Mouse (Mus musculus): ENCODE data around the gene Neurl2.
"Not testable (repeated sequence)": the region's sequence is repeated elsewhere in the genome, so short reads cannot be mapped to it uniquely, and the experiment has no call there.

Neurl2 gene

GRCm38 (mm10) chr2:164833314-164833959 lies at the start of gene Neurl2:
TSS of gene Neurl2 (minus strand) at chr2:164833456.
- peak; percentile 89 to 95 for DNase-seq (ENCODE audit: low spot score in 2 of 2)

GRCm38 (mm10) chr2:164882619-164883018 lies 49.4 kb upstream of the Neurl2 start:
- no peak for DNase-seq (ENCODE audit: low spot score in 2 of 2)

DNA sequence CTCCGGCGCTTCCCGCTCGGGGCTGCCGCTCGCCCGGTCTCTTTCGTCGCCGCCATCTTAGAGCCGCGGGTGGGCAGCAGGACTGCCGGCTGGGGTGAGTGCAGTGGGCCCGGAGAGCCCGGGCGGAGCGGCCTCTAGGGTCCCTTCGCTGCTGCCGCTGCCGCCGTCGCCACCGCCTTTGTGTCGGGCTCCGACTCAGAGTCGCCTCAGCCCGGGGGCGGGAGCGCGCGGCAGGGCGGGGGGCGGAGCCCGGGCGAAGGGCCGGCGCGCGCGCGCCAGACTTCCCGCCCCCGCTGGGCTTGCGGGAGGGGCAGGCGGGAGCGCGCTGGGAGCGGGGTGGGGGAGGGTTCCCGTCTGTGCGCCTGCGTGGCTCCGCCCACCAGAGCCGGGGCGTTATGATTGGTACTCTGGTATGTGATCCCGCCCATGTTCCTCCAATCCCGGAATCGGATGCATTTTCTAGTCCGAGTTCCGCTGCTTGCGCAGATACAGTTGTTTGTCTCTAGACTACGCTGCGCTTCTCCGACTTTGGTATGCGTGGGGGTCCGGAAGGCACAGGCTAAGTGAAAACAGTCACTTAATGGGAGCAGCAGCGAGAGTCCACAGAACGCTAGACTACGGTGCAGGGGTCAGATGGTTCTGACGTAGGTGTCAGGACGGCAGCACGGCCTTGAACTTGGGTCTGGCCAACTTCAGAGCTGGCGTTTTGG lies 46.5 kb upstream of the Neurl2 start:
- peak; percentile 92 to 95 for DNase-seq (ENCODE audit: low spot score in 2 of 2)

DNA sequence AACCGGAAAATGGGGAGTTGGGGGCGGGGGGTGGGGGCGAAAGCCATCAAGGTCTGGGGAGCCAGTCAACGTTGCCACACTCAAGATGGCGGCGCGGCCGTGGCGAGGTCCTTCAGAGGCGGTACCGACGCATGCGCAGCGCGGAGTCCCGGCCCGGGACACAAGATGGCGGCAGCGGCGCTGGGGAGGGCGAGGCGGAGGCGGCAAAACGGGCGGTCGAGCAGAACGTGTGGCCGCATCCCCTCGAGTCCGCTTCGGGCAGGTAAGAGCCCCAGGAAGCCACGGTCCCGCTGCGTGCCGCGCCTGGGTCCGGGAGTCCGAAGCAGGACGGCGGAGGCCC lies 45.9 kb upstream of the Neurl2 start, which contains the start of gene Pcif1:
Gene Pcif1 (plus strand): TSS at position 77 of the 340 bp plus-strand sequence.
- DNase-seq (ENCODE audit: low spot score in 2 of 2) = peak; percentile 90 to 91

DNA sequence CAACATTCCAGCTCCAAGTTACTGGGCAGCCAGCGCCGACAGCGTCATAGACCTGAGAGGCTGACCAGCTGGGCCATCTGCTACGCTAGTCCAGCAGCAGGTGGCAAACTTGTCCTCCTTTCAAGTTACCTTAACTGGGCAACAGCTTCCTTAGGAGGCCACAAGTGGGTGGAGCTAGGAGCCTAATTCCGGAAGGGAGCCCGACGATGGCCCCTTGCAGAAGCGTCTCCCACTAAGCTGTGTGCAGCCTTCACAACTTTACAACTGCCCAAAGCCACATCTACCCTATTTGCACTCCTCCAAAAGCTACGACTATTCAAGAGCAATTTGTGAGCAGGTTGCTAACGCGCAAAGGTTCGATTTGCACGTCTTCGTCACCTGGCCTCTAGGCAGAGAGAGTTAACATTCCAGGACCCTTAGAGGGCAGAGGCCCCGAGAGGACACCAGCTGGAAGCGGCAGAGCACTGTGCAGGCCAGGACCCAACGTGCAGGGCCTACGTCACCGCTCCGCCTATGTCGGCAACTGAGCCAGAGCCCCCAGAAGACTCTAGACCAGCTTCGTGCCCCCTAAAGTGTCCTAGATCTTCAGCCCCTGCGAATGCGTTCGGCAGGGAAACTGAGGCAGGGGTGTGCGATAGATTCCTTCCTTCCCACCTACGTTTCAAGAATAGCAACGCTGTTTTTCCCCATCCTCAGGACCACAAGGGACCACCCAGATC lies 45.4 kb upstream of the Neurl2 start:
- peak; percentile 36 to 41 for DNase-seq (ENCODE audit: low spot score in 2 of 2)

- DNase-seq (ENCODE audit: low spot score in 2 of 2) = not testable (repeated sequence)
These were observed 44.3 kb upstream of the Neurl2 start for GRCm38 (mm10) chr2:164877376-164878215.

GRCm38 (mm10) chr2:164875648-164876047 lies 42.4 kb upstream of the Neurl2 start:
- not testable (repeated sequence) for DNase-seq (ENCODE audit: low spot score in 2 of 2)

GRCm38 (mm10) chr2:164874239-164874769 lies 41.0 kb upstream of the Neurl2 start:
- DNase-seq (ENCODE audit: low spot score in 2 of 2) = no peak

DNA sequence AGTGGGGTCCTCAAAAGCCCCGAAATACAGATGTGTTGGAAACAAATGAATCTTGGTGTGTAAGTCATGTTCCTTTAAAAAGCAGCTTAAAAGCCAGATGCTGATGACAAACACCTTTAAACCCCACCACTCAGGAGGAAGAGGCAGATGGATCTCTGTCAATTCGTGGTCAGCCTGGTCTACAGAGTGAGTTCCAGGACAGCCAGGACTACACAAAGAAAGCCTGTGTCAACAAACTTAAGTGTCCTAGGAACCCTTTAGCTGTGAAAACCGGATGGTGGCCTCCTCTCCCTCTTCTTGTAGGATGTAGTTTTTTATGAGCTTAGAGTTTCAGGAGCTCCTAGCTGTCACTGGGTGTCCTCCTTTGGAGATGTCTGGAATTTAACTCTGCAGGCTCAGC lies 40.4 kb upstream of the Neurl2 start:
- DNase-seq (ENCODE audit: low spot score in 2 of 2) = no peak

GRCm38 (mm10) chr2:164871602-164872303 lies 38.5 kb upstream of the Neurl2 start:
- DNase-seq (ENCODE audit: low spot score in 2 of 2) = no peak

GRCm38 (mm10) chr2:164868491-164868890 lies 35.2 kb upstream of the Neurl2 start:
- no peak for DNase-seq (ENCODE audit: low spot score in 2 of 2)

- no peak for DNase-seq (ENCODE audit: low spot score in 2 of 2)
These were observed 34.3 kb upstream of the Neurl2 start for GRCm38 (mm10) chr2:164867566-164867965.

- no peak for DNase-seq (ENCODE audit: low spot score in 2 of 2)
These were observed 33.7 kb upstream of the Neurl2 start for GRCm38 (mm10) chr2:164866741-164867551.

DNA sequence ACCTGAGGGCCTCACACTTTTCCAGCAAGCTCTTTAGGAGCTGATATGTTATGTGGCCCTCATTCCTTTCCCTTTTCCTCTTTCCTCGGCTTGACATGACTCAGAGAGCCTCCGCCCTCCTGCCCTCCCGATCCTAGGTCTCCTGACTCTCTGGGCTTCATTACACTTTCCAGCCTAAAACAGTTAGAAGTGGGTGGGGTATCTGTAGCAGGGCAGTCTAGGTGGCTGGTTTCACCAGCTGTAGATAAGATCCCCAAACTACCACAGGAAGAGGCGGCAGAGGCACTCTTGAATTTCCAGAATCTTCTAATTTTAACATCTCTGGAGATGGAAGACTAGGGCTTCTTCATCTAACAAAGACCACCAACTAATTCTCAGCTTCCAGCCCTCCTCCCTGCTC lies 31.3 kb upstream of the Neurl2 start:
- no peak for DNase-seq (ENCODE audit: low spot score in 2 of 2)

GRCm38 (mm10) chr2:164863411-164863810 lies 30.2 kb upstream of the Neurl2 start:
- not testable (repeated sequence) for DNase-seq (ENCODE audit: low spot score in 2 of 2)

- DNase-seq (ENCODE audit: low spot score in 2 of 2) = no peak
These were observed 29.1 kb upstream of the Neurl2 start for GRCm38 (mm10) chr2:164862179-164862861.

- no peak for DNase-seq (ENCODE audit: low spot score in 2 of 2)
These were observed 27.8 kb upstream of the Neurl2 start for GRCm38 (mm10) chr2:164861094-164861493.

DNA sequence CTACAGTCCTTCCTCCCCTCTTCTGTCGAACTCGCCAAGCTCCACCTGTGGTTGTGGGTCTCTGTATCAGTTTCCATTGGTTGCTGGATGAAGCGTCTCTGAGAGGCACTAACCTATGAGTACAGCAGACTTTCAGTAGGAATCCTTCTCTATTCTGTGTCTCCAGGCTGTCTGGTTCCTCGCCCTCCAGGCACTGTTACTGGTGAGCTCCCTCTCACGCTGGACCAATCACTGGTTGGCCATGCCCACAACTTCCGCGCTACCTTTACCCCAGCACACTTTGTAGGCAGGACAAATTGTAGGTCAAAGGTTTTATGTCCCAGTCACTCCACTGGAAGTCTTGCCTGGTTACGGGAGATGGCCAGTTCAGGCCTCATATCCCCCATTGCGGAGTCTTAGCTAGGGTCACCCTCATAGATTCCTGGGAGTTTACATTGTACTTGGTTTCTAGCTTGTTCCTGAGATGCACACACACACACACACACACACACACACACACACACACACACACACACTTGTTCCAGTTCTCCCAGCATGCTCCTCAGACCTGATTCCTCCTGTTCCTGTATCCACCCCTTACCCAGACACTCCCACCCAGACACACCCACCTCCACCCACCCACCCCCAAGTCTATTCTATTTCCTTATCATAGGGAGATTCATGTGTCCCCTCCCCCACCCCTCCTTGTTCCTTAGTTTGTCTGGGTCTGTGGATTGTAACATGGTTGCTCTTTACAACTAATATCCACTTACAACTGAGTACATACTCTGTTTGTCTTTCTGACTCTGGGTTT lies 26.6 kb upstream of the Neurl2 start:
- no peak for DNase-seq (ENCODE audit: low spot score in 2 of 2)

- DNase-seq (ENCODE audit: low spot score in 2 of 2) = no peak
These were observed 25.9 kb upstream of the Neurl2 start for GRCm38 (mm10) chr2:164859155-164859554.
